Mouse (Mus musculus): ENCODE measurements at regions not wholly inside any gene's neighbourhood (a gene's known extent, or its start where the extent isn't known, plus 50 kb on each side); places are given as distances from the start of the nearest gene placed in this dataset.
"Not testable (repeated sequence)": the region's sequence is repeated elsewhere in the genome, so short reads cannot be mapped to it uniquely, and the experiment has no call there.

- DNase-seq (ENCODE audit: low spot score), result peak; percentile 24
These were observed 174.2 kb upstream of the Olfr1324 start for GRCm38 (mm10) chrX:50602461-50602875.

GRCm38 (mm10) chrX:50600262-50600661 lies 172.0 kb upstream of the Olfr1324 start:
- DNase-seq (ENCODE audit: low spot score), result peak; percentile 81

GRCm38 (mm10) chrX:50599780-50600179 lies 171.5 kb upstream of the Olfr1324 start:
- peak; percentile 64 for DNase-seq (ENCODE audit: low spot score)

GRCm38 (mm10) chrX:50597626-50598025 lies 169.3 kb upstream of the Olfr1324 start:
- not testable (repeated sequence) for DNase-seq (ENCODE audit: low spot score)

- DNase-seq (ENCODE audit: low spot score), result peak; percentile 71
These were observed 168.8 kb upstream of the Olfr1324 start for GRCm38 (mm10) chrX:50597105-50597504.

- DNase-seq (ENCODE audit: low spot score), result not testable (repeated sequence)
These were observed 166.7 kb upstream of the Olfr1324 start for GRCm38 (mm10) chrX:50594976-50595375.

- DNase-seq (ENCODE audit: low spot score), result peak; percentile 60
These were observed 163.2 kb upstream of the Olfr1324 start for GRCm38 (mm10) chrX:50591477-50591876.

- DNase-seq (ENCODE audit: low spot score), result peak; percentile 74
These were observed 162.5 kb upstream of the Olfr1324 start for GRCm38 (mm10) chrX:50590673-50591341.

GRCm38 (mm10) chrX:50588892-50589291 lies 160.6 kb upstream of the Olfr1324 start:
- no peak for DNase-seq (ENCODE audit: low spot score)

- DNase-seq (ENCODE audit: low spot score), result peak; percentile 65
These were observed 155.7 kb upstream of the Olfr1324 start for GRCm38 (mm10) chrX:50583741-50584580.

GRCm38 (mm10) chrX:50580200-50580599 lies 151.9 kb upstream of the Olfr1324 start:
- DNase-seq (ENCODE audit: low spot score), result peak; percentile 63

GRCm38 (mm10) chrX:50576824-50577223 lies 148.5 kb upstream of the Olfr1324 start:
- peak; percentile 71 for DNase-seq (ENCODE audit: low spot score)

- peak; percentile 71 for DNase-seq (ENCODE audit: low spot score)
These were observed 144.1 kb upstream of the Olfr1324 start for GRCm38 (mm10) chrX:50572191-50573095.

GRCm38 (mm10) chrX:50569087-50569486 lies 140.8 kb upstream of the Olfr1324 start:
- peak; percentile 55 for DNase-seq (ENCODE audit: low spot score)

GRCm38 (mm10) chrX:50566345-50566744 lies 138.0 kb upstream of the Olfr1324 start:
- DNase-seq (ENCODE audit: low spot score), result peak; percentile 78

- not testable (repeated sequence) for DNase-seq (ENCODE audit: low spot score)
These were observed 136.7 kb upstream of the Olfr1324 start for GRCm38 (mm10) chrX:50565031-50565430.

GRCm38 (mm10) chrX:50560915-50561314 lies 132.6 kb upstream of the Olfr1324 start:
- peak; percentile 56 for DNase-seq (ENCODE audit: low spot score)

GRCm38 (mm10) chrX:50550297-50550696 lies 122.0 kb upstream of the Olfr1324 start:
- DNase-seq (ENCODE audit: low spot score), result peak; percentile 59

- peak; percentile 74 for DNase-seq (ENCODE audit: low spot score)
These were observed 121.4 kb upstream of the Olfr1324 start for GRCm38 (mm10) chrX:50549713-50550112.

GRCm38 (mm10) chrX:50537785-50538159 lies 109.5 kb upstream of the Olfr1324 start:
- peak; percentile 1 for DNase-seq (ENCODE audit: low spot score)

- peak; percentile 75 for DNase-seq (ENCODE audit: low spot score)
These were observed 109.0 kb upstream of the Olfr1324 start for GRCm38 (mm10) chrX:50537122-50537784.
